Mouse (Mus musculus) thymus, adult 18-20 months (tissue): Measurements from ENCODE around the gene E330014E10Rik.
"Not testable (repeated sequence)": the region's sequence is repeated elsewhere in the genome, so short reads cannot be mapped to it uniquely, and the experiment has no call there.

Source experiments
- DNase-seq, 2 experiments: peaks; one replicate each; pipeline ENCODE4 v3.0.0; 2022; ENCODE audit warnings: mixed read lengths in 2 of 2

Gene E330014E10Rik

GRCm38 (mm10) chr5:95775690-95776089, at the start of gene E330014E10Rik:
Gene E330014E10Rik (plus strand): TSS chr5:95775990.
- DNase-seq, result not testable (repeated sequence)

GRCm38 (mm10) chr5:95736073-95736472, 39.7 kb upstream of the E330014E10Rik start, which contains the start of gene Gm7978:
Gene Gm7978 (minus strand): TSS chr5:95736173.
- DNase-seq, result not testable (repeated sequence)

GRCm38 (mm10) chr5:95741714-95742113, 34.1 kb upstream of the E330014E10Rik start, which contains the start of gene Gm7982:
Gene Gm7982 (plus strand): TSS chr5:95742014.
- not testable (repeated sequence) for DNase-seq

GRCm38 (mm10) chr5:95810841-95811240, 35.1 kb downstream of the E330014E10Rik start:
- not testable (repeated sequence) for DNase-seq

GRCm38 (mm10) chr5:95836580-95836979, 60.8 kb downstream of the E330014E10Rik start:
- DNase-seq, result no peak

- no peak for DNase-seq
Measured at GRCm38 (mm10) chr5:95854030-95854429, 78.2 kb downstream of the E330014E10Rik start.
